Mouse (Mus musculus) neural tube, postnatal 0 days (tissue): ENCODE data around the gene Alkbh8. TPM values are rescaled to one million over a fixed set of nuclear protein-coding genes. Genes with fewer than 3 reads are reported as not detected.

Experiments
- polyA plus RNA-seq: library from polyadenylated mRNA; unstranded; fragments of >200 nt; fragmentation: Nextera tagmentation; extraction: Ambion mirVana; gene quantifications from 2 replicates; pipeline ENCODE4 v1.2.1, GENCODE M21; 2015

Alkbh8 gene
- 36.3 and 38.2 TPM in 2 replicates for polyA plus RNA-seq

DNA sequence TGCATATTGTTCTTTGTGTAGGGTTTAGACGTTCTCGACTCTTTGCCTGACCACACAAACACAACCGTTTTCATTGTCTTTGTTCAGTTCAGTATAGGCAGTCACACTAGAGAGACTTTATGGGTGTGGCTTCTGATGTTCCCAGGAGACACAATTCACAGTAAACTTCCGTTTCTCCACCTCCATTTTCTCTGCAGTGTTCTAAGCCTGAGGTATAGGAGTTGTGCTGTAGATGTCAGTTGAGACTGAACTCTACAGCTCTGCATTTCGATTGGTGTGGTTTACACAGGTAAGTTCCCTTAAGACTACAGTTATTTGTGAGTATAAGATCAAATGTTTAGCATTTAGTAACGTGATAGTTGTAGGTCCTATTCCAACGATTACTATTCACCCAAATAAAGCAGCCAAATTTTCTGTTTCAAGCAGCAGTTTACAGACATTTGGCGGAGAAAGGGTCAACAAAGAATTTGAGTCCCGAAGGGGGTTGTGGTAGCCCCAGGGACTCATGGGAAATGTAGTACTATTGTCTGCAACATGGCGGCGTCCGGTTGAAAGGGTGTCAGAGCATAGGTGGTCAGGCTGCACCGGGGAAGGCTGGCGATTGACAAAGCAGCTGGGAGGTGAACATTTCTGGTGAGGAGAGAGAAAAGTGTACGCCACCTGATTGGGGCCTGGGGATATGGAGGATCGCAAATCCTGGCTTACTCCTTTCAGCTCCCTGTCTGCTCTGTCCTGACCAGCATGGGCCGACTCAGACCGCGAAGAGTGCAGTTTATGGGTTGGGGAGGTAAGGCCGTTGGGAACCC, at the start of gene Alkbh8:
Alkbh8 (plus strand) TSS at position 179 of the 806 bp plus-strand sequence.

DNA sequence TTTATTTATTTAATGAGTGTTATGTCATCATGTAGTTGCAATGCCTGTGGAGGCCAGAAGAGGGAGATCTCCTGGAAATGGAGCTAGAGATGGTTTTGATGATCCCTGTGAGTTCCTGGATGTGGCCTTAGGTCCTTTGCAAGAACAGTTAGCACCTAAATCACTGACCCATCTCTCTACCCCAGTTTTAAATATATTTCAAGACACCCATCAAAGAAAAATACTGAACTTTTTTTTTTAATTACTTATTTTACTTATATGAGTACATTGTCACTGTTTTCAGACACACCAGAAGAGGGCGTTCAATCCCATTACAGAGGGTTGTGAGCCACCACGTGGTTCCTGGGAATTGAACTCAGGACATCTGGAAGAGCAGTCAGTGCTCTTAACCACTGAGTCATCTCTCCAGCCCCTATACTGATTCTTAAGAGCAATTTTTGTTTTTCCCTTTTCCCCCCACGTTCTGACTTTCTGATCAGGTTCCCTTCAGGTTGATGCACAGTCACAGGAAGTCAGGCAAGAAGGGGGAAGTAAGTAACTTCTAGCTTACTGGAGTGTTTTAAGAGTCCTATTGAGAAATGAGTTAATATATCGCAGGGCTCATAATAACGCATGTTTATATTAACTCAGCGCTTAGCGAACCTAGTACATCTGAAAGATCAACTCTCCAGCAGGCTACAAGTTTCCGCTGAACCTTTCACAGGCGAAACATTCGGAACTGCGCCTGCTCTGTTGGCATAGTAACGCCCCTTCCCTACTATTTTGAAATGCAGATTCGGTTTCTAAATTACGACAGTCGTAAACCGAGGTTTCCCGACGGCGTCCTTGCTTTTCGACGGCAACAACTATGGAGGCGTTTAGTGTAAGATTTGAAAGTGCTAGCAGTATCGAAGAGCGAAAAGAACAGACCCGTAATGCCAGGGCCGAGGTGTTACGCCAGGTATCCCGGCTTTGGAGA, 68.6 kb downstream of the Alkbh8 start, which contains the start of gene Cwf19l2:
Cwf19l2 (plus strand) TSS at position 342 of the 958 bp plus-strand sequence.

Other genes with a start within 250 kb of the Alkbh8 start
- 7.5 and 8.8 TPM in 2 replicates for gene Cwf19l2, start 68.5 kb downstream of the Alkbh8 start, polyA plus RNA-seq
- 3.9 and 4.0 TPM in 2 replicates for gene Gucy1a2, start 197.6 kb downstream of the Alkbh8 start, polyA plus RNA-seq